Mouse (Mus musculus) kidney, adult 2 months (tissue): ENCODE results near the gene Ttc25. TPM values are rescaled to one million over a fixed set of nuclear protein-coding genes. Genes with fewer than 3 reads are reported as not detected.
A peak's percentile ranks its signal among the peaks of the same experiment; 100 is the strongest.

Experiments used
- DNase-seq: peaks from one replicate; pipeline ENCODE4 v3.0.0; 2021
- H3K27ac ChIP-seq: fragments of 200-500 bp; 2 replicates; pipeline ENCODE4 v1.5.1; 2012; ENCODE audit warnings: low read depth, low read length, control low read depth, inconsistent platforms; ENCODE audit not compliant: insufficient read depth
- H3K27me3 ChIP-seq: fragments of 200-500 bp; replicated peaks from 2 replicates; pipeline ENCODE4 v1.6.1; 2012; ENCODE audit warnings: mild to moderate bottlenecking, moderate library complexity, low read length, inconsistent platforms; ENCODE audit not compliant: control insufficient read depth, insufficient read depth
- H3K36me3 ChIP-seq: fragments of 200-500 bp; 2 replicates; pipeline ENCODE4 v1.6.1; 2012; ENCODE audit warnings: mild to moderate bottlenecking, moderate library complexity, low read length, inconsistent platforms; ENCODE audit not compliant: control insufficient read depth, insufficient read depth
- H3K4me1 ChIP-seq: fragments of 200-500 bp; 2 replicates; pipeline ENCODE4 v1.6.1; 2011; ENCODE audit warnings: low read length; ENCODE audit not compliant: control insufficient read depth, insufficient read depth
- H3K4me3 ChIP-seq: fragments of 200-500 bp; 2 replicates; pipeline ENCODE4 v1.5.1; 2011; ENCODE audit warnings: mild to moderate bottlenecking, low read depth, low read length, control low read depth; ENCODE audit not compliant: insufficient read depth
- CTCF ChIP-seq: fragments of 200-500 bp; conservative IDR thresholded peaks from 2 replicates; pipeline ENCODE4 v1.5.1; 2011; ENCODE audit warnings: low read depth, mild to moderate bottlenecking, control low read depth, low read length, moderate library complexity, mixed read lengths; ENCODE audit not compliant: insufficient read depth, insufficient read length
- POLR2A ChIP-seq: fragments of 200-500 bp; IDR thresholded peaks from one replicate; pipeline ENCODE4 v1.6.1; 2011; ENCODE audit warnings: low read depth, low read length, control low read depth
- WGBS: fragments of 180-500 bp; shearing (Covaris S2); methylation state at CpG from one replicate; pipeline ENCODE4 v1.1.7; 2018; 5-methylcytosine and 5-hydroxymethylcytosine counted together
- polyA plus RNA-seq: library from polyadenylated mRNA; depleted of rRNA; stranded (reverse); fragments of >200 nt; gene quantifications from 2 replicates; pipeline ENCODE4 v1.2.3, GENCODE M21; 2012

Gene Ttc25
- polyA plus RNA-seq, 1 experiment, result 1.4 TPM

DNA sequence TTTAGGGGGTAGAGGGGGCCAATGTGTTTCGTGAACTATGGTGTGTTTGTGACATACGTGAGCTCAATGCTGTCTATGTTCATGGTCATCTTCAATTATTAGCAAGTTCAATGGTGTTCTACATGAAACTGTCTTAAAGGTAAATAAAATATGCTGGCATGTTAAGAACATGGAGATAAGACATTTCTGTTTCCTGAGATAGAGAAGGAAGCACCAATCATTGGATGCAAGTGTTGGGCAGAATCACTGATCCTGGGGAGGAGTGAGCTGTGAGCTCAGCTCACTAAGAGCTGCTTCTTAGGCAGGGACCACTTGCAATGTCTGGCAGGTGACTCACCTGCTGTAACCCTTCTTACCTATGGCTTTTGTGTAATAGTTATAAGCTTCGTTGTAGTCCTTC, 56.0 kb downstream of the Ttc25 start:
- DNase-seq, result no peak
- Histone ChIP-seq H3K4me3 (no peak overlapping the region), H3K4me1 (0 out of 2 replicates have a peak, but pooled peaks cover 3% of the 10 kb centered on the region), H3K27me3 (no peaks in the 10 kb centered on the region), H3K27ac (no peak overlapping the region), H3K36me3 (peaks cover 3% of the 10 kb centered on the region)
- WGBS, result 93% methylated on average over 3 of the region's 3 CpGs
- no peak for TF ChIP-seq CTCF
- no peak for TF ChIP-seq POLR2A

DNA sequence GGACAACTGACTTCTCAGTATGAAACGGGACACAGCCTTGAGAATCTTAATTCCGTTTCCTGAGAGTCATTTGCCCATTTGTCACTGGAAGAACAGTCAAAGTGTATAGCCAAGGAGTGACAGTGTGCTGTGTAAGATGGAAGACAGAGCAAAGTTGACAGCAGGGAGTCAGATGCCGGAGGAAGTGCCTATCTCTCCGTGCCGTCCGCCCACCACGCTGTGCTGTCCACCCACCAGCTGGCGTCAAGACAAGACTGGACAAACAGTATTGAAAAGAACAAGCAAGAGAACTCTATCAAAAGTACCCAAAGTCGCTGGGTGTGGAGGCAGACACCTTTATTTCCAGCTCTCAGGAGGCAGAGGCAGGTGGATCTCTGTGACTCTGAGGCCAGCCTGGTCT, 57.7 kb downstream of the Ttc25 start:
- H3K4me3 ChIP-seq, result no peak overlapping the region
- 0 out of 2 replicates have a peak, but pooled peaks cover 4% of the 10 kb centered on the region for H3K4me1 ChIP-seq
- no peaks in the 10 kb centered on the region; the same call in 1 of the 2 replicates for H3K36me3 ChIP-seq
- 83% methylated on average over 9 of the region's 9 CpGs for WGBS
- H3K27ac ChIP-seq, result no peak overlapping the region
- DNase-seq, result no peak
- no peaks in the 10 kb centered on the region for H3K27me3 ChIP-seq
- TF ChIP-seq POLR2A (no peak), CTCF (no peak)

GRCm38 (mm10) chr11:100603813-100604212, 58.4 kb downstream of the Ttc25 start:
- no peaks in the 10 kb centered on the region; the same call in 1 of the 2 replicates for H3K36me3 ChIP-seq
- 0 out of 2 replicates have a peak, but pooled peaks cover 7% of the 10 kb centered on the region for H3K4me1 ChIP-seq
- H3K27me3 ChIP-seq, result no peaks in the 10 kb centered on the region
- TF ChIP-seq CTCF (no peak), POLR2A (no peak)
- WGBS, result 74% methylated on average over 8 of the region's 8 CpGs
- H3K27ac ChIP-seq, result no peak overlapping the region
- no peak for DNase-seq
- H3K4me3 ChIP-seq, result no peak overlapping the region

DNA sequence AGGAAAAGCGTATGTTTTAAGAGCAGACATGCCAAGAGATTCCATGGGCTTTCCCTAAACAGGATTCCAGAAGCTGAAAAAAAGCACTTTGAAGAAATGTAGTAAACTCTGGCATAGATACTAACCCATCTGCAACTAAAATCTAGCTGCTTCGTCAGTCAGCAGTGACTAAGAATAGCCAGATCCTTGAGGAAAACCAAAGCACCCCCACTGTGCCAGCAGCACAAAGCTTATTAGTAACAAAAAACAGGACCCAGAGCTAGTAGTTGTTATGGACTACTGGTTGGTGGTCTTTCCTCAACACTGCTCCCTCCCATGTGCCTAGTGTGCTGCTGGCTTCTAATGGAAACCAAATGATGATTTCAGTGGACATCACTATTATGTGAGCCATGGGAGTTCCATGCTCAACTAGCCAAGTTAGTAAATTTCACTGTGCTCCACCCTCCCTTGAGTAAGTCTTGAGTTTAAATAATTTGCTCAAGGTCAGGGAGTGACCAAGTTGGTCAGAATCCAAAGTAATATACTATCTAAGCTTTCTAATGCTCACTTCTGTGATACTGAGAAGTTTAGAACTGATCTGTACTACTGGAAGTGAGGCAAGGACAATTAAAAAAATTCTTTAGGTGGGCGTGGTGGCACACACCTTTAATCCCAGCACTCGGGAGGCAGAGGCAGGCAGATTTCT, 59.1 kb downstream of the Ttc25 start:
- DNase-seq, result no peak
- Histone ChIP-seq H3K27ac (no peak overlapping the region), H3K4me3 (no peak overlapping the region), H3K36me3 (no peaks in the 10 kb centered on the region), H3K4me1 (peaks cover 10% of the 10 kb centered on the region; the same call in 1 of the 2 replicates), H3K27me3 (no peaks in the 10 kb centered on the region)
- TF ChIP-seq POLR2A (no peak), CTCF (no peak)
- WGBS, result 69% methylated on average over 4 of the region's 4 CpGs

DNA sequence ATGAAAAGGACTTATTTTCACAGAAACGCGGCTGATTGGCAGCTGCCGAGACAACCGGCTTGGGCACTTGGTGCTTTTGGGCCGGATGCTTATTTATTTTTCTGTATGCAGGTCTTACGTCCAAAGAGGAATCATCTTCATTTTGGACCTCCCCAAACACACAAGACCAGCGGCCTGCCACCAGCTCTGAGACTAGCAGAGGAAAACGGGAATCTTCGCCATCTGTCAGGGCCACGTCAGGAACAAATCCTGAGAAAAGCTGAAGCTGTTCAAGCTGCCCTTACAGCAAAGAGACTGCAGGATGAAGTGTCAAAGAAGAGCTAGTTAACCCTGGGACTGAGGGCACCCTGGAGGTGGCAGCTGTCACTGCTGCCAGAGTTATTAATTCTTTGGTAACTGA, 60.0 kb downstream of the Ttc25 start:
- Histone ChIP-seq H3K4me1 (peaks cover 13% of the 10 kb centered on the region; the same call in 1 of the 2 replicates), H3K27ac (no peak overlapping the region), H3K27me3 (no peaks in the 10 kb centered on the region), H3K36me3 (no peaks in the 10 kb centered on the region), H3K4me3 (no peak overlapping the region)
- 84% methylated on average over 10 of the region's 10 CpGs for WGBS
- TF ChIP-seq CTCF (no peak), POLR2A (no peak)
- DNase-seq, result no peak

GRCm38 (mm10) chr11:100607121-100607520, 61.7 kb downstream of the Ttc25 start:
- H3K27me3 ChIP-seq, result no peaks in the 10 kb centered on the region
- DNase-seq, result no peak
- peaks cover 18% of the 10 kb centered on the region; the same call in 1 of the 2 replicates for H3K4me1 ChIP-seq
- TF ChIP-seq POLR2A (no peak), CTCF (no peak)
- no peak overlapping the region for H3K27ac ChIP-seq
- no peaks in the 10 kb centered on the region for H3K36me3 ChIP-seq
- no peak overlapping the region for H3K4me3 ChIP-seq
- 85% methylated on average over 6 of the region's 6 CpGs for WGBS

GRCm38 (mm10) chr11:100608796-100609195, 63.4 kb downstream of the Ttc25 start:
- WGBS, result 26% methylated on average over 4 of the region's 4 CpGs
- H3K4me1 ChIP-seq, result peaks cover 18% of the 10 kb centered on the region; the same call in 1 of the 2 replicates
- peak; percentile 36 for DNase-seq
- TF ChIP-seq CTCF (no peak), POLR2A (no peak)
- no peaks in the 10 kb centered on the region for H3K36me3 ChIP-seq
- no peaks in the 10 kb centered on the region for H3K27me3 ChIP-seq
- H3K27ac ChIP-seq, result peak overlapping the region; percentile 24
- no peak overlapping the region for H3K4me3 ChIP-seq
